Mouse (Mus musculus): ENCODE results near the gene Itih4.

The Itih4 gene

DNA sequence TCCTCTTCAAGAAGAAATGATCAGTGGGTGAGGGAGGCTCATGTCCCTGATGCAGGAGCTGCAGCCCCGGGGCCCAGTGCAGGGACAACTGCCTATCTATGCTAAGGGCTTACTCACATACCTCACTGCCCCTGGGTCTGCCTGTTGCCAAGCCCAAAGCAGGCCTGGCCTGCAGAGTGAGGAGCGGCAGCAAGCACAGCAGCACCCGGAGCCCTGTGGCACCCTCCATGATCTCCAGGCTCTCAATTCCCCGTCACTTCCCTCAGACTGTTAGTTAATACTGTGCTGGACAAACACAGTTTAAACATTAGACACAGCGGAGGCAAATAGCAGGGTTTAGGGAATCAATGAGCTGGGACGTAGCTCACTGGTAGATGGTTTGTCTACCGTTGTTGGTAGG lies 56.8 kb downstream of the Itih4 start, which contains the start of gene Itih1:
TSS of gene Itih1 (minus strand) at position 252 of the 400 bp plus-strand sequence.
- no peak for DNase-seq (ENCODE audit: low read depth, low spot score)

- DNase-seq (ENCODE audit: low read depth, low spot score) = peak; percentile 65
Measured at GRCm38 (mm10) chr14:30943860-30944674, 57.8 kb downstream of the Itih4 start.

DNA sequence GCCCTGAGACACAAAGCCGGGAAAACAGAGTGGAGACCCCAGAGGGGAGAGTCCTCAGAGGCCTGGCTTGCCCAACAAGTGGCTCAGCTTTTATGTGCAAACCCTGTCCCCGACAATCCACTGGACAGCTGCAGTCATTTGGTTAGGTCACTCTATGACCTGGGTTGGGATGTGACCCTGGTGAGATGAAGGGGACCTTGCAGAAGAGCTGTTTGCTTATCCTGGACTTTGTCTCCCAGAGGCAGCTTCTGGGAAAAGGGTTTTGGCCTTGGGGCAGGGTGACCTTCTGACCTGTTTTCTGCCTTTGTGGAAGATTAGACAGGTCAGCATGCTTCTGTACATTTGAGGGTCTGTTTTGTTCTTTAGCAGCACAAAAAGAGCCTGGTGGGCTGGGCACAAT lies 58.5 kb downstream of the Itih4 start:
- DNase-seq (ENCODE audit: low read depth, low spot score) = no peak

DNA sequence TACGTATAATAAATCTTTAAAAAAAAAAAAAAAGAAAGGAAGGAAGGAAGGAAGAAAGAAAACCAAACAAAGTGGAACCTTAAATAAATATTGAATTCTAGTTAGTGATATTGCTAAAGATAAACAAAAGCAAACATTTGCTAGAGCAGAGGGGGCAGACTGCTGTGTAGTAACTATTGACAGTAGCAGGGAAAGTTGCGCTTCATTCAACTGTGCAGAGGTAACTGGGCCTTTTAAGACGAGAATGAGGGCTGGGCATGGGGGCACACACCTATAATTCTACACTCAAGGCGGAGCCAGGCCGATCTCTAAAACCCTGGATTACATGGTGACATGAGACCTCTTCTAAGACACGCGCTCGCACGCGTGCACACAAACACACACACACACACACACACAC lies 63.7 kb downstream of the Itih4 start:
- no peak for DNase-seq (ENCODE audit: low read depth, low spot score)

- peak; percentile 96 for DNase-seq (ENCODE audit: low read depth, low spot score)
Measured at GRCm38 (mm10) chr14:30951154-30951825, 65.0 kb downstream of the Itih4 start, which contains the start of gene Nek4. Gene Nek4, plus strand, starts transcription at chr14:30951377.
